Mouse (Mus musculus): ENCODE results near the gene Itga7. TPM values are rescaled to one million over a fixed set of nuclear protein-coding genes. Genes with fewer than 3 reads are reported as not detected.
"Not testable (repeated sequence)": the region's sequence is repeated elsewhere in the genome, so short reads cannot be mapped to it uniquely, and the experiment has no call there.

Gene Itga7
- polyA plus RNA-seq, 1 experiment from 2014 or later: 3.3 TPM

- no peaks in the 10 kb centered on the region for H3K36me3 ChIP-seq (ENCODE audit: control insufficient read depth, insufficient read depth, low read length)
- H3K4me1 ChIP-seq (ENCODE audit: control insufficient read depth, insufficient read depth, low read length): peaks cover 20% of the 10 kb centered on the region; the same call in 1 of the 2 replicates
- no peaks in the 10 kb centered on the region for H3K27me3 ChIP-seq (replicated peaks; ENCODE audit: control insufficient read depth, insufficient read depth, low read length)
- H3K9ac ChIP-seq (ENCODE audit: low read depth, low read length): no peak overlapping the region
- H3K27ac ChIP-seq (ENCODE audit: low read length): peak overlapping the region; percentile 69; the same call in 1 of the 2 replicates
- WGBS: 63% methylated on average over 6 of the region's 6 CpGs
- H3K4me2 ChIP-seq (ENCODE audit: low read depth, low read length): no peak overlapping the region
- no peaks in the 10 kb centered on the region for H3K9me3 ChIP-seq (ENCODE audit: control insufficient read depth, low read length)
- H3K4me3 ChIP-seq (ENCODE audit: low read length): no peak overlapping the region
- ATAC-seq: no peak
Observed at GRCm38 (mm10) chr10:128965871-128966270, 32.3 kb downstream of the Itga7 start.

DNA sequence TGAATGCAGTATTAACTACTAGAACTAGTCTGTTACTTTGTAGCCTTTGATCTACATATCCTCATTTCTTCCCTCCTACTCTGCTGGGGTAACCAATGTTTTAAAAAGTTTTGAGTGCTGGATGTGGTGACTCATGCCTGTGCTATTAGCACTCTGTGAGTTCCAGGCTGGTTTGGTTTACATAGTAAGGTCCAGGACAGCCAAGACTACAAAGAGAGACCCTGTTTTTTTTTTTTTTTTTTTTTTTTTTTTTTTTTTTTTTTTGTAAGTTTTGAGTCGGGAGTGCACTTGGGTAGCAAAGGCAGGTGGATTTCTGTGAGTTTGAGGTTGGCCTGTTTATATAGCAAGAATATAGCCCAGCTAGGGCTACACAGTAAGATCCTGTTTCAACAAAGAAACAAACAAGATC is 34.7 kb downstream of the Itga7 start:
- H3K9ac ChIP-seq (ENCODE audit: low read depth, low read length): no peak overlapping the region
- H3K4me2 ChIP-seq (ENCODE audit: low read depth, low read length): no peak overlapping the region
- H3K4me1 ChIP-seq (ENCODE audit: control insufficient read depth, insufficient read depth, low read length): peaks cover 12% of the 10 kb centered on the region; the same call in 1 of the 2 replicates
- H3K36me3 ChIP-seq (ENCODE audit: control insufficient read depth, insufficient read depth, low read length): no peaks in the 10 kb centered on the region
- H3K4me3 ChIP-seq (ENCODE audit: low read length): no peak overlapping the region
- ATAC-seq: peak; percentile 68
- H3K27ac ChIP-seq (ENCODE audit: low read length): no peak overlapping the region
- no peaks in the 10 kb centered on the region for H3K27me3 ChIP-seq (replicated peaks; ENCODE audit: control insufficient read depth, insufficient read depth, low read length)
- WGBS: 25% methylated on average over 1 of the region's 1 CpGs
- H3K9me3 ChIP-seq (ENCODE audit: control insufficient read depth, low read length): no peaks in the 10 kb centered on the region

- WGBS: 39% methylated on average over 1 of the region's 1 CpGs
- Histone ChIP-seq H3K27me3 (replicated peaks; ENCODE audit: control insufficient read depth, insufficient read depth, low read length) (no peaks in the 10 kb centered on the region), H3K4me1 (ENCODE audit: control insufficient read depth, insufficient read depth, low read length) (peaks cover 3% of the 10 kb centered on the region; the same call in 1 of the 2 replicates), H3K36me3 (ENCODE audit: control insufficient read depth, insufficient read depth, low read length) (no peaks in the 10 kb centered on the region), H3K9me3 (ENCODE audit: control insufficient read depth, low read length) (no peaks in the 10 kb centered on the region), H3K4me2 (ENCODE audit: low read depth, low read length) (no peak overlapping the region), H3K9ac (ENCODE audit: low read depth, low read length) (no peak overlapping the region), H3K4me3 (ENCODE audit: low read length) (no peak overlapping the region), H3K27ac (ENCODE audit: low read length) (no peak overlapping the region)
- ATAC-seq: no peak; the same call in 1 of the 2 replicates
Observed at GRCm38 (mm10) chr10:128970740-128971250, 37.2 kb downstream of the Itga7 start.

DNA sequence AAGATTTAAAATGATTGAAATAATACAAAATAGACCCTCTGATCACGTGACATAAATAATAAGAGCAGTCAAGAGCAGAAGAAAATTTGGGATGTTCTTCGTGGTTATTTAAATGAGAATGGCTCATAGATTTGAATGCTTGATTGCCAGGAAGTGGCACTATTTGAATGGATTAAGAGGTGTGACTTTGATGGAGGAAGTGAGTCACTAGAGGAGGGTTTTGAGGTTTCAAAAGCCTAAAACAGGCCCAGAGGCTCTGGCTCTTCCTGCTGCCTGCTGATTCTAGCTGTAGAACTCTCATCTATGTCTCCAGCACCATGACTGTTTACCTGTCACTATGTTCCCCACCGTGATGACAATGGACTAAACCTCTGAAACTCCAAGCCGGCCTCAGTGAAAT is 39.2 kb downstream of the Itga7 start:
- H3K9ac ChIP-seq (ENCODE audit: low read depth, low read length): no peak overlapping the region
- H3K36me3 ChIP-seq (ENCODE audit: control insufficient read depth, insufficient read depth, low read length): no peaks in the 10 kb centered on the region
- H3K4me3 ChIP-seq (ENCODE audit: low read length): no peak overlapping the region
- no peak for ATAC-seq
- WGBS: 73% methylated on average over 4 of the region's 4 CpGs
- H3K4me1 ChIP-seq (ENCODE audit: control insufficient read depth, insufficient read depth, low read length): peaks cover 3% of the 10 kb centered on the region; the same call in 1 of the 2 replicates
- H3K4me2 ChIP-seq (ENCODE audit: low read depth, low read length): no peak overlapping the region
- H3K27ac ChIP-seq (ENCODE audit: low read length): no peak overlapping the region
- H3K9me3 ChIP-seq (ENCODE audit: control insufficient read depth, low read length): no peaks in the 10 kb centered on the region
- H3K27me3 ChIP-seq (replicated peaks; ENCODE audit: control insufficient read depth, insufficient read depth, low read length): no peaks in the 10 kb centered on the region

DNA sequence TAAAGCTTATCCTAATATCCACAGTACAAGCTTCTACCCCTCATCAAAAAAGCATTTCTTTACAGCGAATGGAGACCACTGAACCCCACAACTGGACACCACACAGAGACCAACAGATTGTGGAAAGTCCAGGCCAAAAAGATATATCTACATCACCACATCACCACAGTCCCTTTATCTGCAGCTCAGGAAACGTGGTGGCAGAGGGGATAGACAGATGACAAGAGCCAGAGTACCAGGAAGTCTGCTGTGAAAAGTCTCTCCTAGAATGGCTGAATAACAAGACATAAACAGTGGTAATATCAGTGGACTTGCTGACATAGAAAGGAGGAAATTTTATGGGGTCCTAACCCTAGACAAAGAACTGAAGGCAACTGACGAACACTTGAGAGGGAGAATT is 42.8 kb downstream of the Itga7 start:
- no peaks in the 10 kb centered on the region for H3K9me3 ChIP-seq (ENCODE audit: control insufficient read depth, low read length)
- no peak overlapping the region for H3K9ac ChIP-seq (ENCODE audit: low read depth, low read length)
- no peaks in the 10 kb centered on the region for H3K27me3 ChIP-seq (replicated peaks; ENCODE audit: control insufficient read depth, insufficient read depth, low read length)
- no peak for ATAC-seq
- no peak overlapping the region for H3K27ac ChIP-seq (ENCODE audit: low read length)
- H3K4me3 ChIP-seq (ENCODE audit: low read length): no peak overlapping the region
- no peaks in the 10 kb centered on the region for H3K36me3 ChIP-seq (ENCODE audit: control insufficient read depth, insufficient read depth, low read length)
- H3K4me2 ChIP-seq (ENCODE audit: low read depth, low read length): no peak overlapping the region
- no peaks in the 10 kb centered on the region for H3K4me1 ChIP-seq (ENCODE audit: control insufficient read depth, insufficient read depth, low read length)
- 52% methylated on average over 3 of the region's 3 CpGs for WGBS

DNA sequence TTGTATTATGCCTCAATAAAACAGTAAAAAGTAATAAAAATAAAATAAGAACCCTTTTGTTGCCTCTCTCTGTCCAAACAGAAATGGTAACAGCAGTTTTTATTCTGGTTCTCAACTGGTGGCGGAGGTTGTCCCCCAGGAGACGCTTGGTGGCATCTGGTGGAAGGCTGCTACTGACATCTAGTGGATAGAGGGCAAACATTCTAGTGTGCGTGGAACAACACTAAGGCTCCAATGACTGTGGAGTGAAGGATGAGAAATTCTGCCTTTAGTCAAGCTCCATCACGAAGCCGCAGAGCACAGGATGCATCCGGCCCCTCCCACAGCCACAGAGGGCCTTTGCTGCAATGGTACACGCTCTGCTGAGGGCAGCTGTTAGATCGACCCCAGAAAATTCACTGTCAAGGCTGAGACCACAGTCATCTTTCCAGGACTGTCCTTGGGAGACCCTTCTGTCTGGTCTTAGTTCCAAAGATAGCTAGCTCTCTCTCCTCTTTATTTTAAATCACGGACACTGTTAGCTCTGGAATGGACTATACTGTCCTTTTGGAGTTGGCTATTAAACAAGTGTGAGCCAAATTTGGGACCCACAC is 44.0 kb downstream of the Itga7 start:
- no peak overlapping the region for H3K4me2 ChIP-seq (ENCODE audit: low read depth, low read length)
- no peak overlapping the region for H3K27ac ChIP-seq (ENCODE audit: low read length)
- no peak overlapping the region for H3K4me3 ChIP-seq (ENCODE audit: low read length)
- H3K4me1 ChIP-seq (ENCODE audit: control insufficient read depth, insufficient read depth, low read length): no peaks in the 10 kb centered on the region
- H3K9ac ChIP-seq (ENCODE audit: low read depth, low read length): no peak overlapping the region
- H3K36me3 ChIP-seq (ENCODE audit: control insufficient read depth, insufficient read depth, low read length): no peaks in the 10 kb centered on the region
- no peaks in the 10 kb centered on the region for H3K9me3 ChIP-seq (ENCODE audit: control insufficient read depth, low read length)
- 23% methylated on average over 9 of the region's 9 CpGs for WGBS
- no peaks in the 10 kb centered on the region for H3K27me3 ChIP-seq (replicated peaks; ENCODE audit: control insufficient read depth, insufficient read depth, low read length)
- peak; percentile 76 for ATAC-seq

GRCm38 (mm10) chr10:128980644-128981365 is 47.2 kb downstream of the Itga7 start:
- Histone ChIP-seq H3K4me2 (ENCODE audit: low read depth, low read length) (no peak overlapping the region), H3K4me3 (ENCODE audit: low read length) (no peak overlapping the region), H3K4me1 (ENCODE audit: control insufficient read depth, insufficient read depth, low read length) (no peaks in the 10 kb centered on the region), H3K27me3 (replicated peaks; ENCODE audit: control insufficient read depth, insufficient read depth, low read length) (no peaks in the 10 kb centered on the region), H3K9ac (ENCODE audit: low read depth, low read length) (no peak overlapping the region), H3K27ac (ENCODE audit: low read length) (no peak overlapping the region), H3K9me3 (ENCODE audit: control insufficient read depth, low read length) (no peaks in the 10 kb centered on the region), H3K36me3 (ENCODE audit: control insufficient read depth, insufficient read depth, low read length) (no peaks in the 10 kb centered on the region)
- WGBS: 61% methylated on average over 3 of the region's 3 CpGs
- ATAC-seq: peak; percentile 38; the same call in 1 of the 2 replicates

DNA sequence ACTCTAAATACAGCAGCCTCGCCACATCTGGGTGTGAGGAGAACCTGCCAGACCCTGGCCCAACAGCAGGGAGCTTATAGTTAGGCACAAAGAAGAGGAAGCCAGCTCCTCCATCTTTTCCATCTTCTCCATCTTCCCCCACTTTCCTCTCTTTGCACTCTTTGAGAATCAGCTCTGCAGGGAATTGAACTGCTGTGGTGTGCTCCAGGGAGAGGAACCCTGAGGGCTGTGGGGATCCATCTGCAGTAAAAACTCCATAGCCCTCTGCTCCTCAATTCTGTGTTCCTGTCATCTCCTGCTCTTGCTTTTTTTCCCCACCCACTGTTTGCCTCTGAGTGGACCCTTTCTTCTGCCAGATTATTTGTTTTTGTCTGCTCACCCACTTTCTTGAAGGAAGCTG is 55.5 kb downstream of the Itga7 start, which contains the start of gene Olfr9:
TSS of gene Olfr9 (plus strand) at position 301 of the 400 bp plus-strand sequence.
- not testable (repeated sequence) for H3K4me3 ChIP-seq (ENCODE audit: low read length); H3K4me2 ChIP-seq (ENCODE audit: low read depth, low read length); H3K9me3 ChIP-seq (ENCODE audit: control insufficient read depth, low read length); ATAC-seq; H3K27me3 ChIP-seq (replicated peaks; ENCODE audit: control insufficient read depth, insufficient read depth, low read length); H3K27ac ChIP-seq (ENCODE audit: low read length); H3K9ac ChIP-seq (ENCODE audit: low read depth, low read length); H3K4me1 ChIP-seq (ENCODE audit: control insufficient read depth, insufficient read depth, low read length); H3K36me3 ChIP-seq (ENCODE audit: control insufficient read depth, insufficient read depth, low read length)
- WGBS: 42% methylated on average over 1 of the region's 1 CpGs

DNA sequence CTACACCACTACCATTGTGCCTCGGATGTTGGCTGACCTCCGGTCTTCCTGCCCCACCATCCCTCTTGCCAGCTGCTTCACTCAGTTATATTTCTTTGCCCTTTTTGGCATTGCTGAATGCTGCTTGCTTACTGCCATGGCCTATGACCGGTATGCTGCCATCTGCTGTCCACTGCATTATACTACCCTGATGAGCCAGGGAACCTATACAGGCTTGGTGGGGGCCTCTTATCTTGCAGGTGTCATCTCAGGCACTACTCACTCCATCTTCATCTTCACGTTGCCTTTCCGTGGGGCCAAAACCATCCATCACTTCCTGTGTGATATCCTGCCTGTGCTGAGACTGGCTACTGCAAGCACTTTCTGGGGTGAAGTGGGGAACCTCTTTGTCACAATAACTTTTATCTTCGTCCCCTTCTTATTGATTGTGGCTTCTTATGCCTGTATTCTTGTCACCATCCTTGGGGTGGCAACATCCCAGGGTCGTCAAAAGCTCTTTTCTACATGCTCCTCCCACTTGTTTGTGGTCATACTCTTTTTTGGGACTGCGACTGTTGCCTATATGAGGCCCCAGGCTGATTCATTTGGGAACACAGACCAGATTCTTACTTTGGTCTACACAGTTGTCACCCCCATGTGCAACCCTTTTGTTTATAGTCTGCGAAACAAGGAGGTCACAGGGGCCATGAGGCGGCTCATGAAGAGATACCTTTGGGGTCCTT is 56.7 kb downstream of the Itga7 start:
- H3K27me3 ChIP-seq (replicated peaks; ENCODE audit: control insufficient read depth, insufficient read depth, low read length); H3K9me3 ChIP-seq (ENCODE audit: control insufficient read depth, low read length); H3K36me3 ChIP-seq (ENCODE audit: control insufficient read depth, insufficient read depth, low read length); H3K4me1 ChIP-seq (ENCODE audit: control insufficient read depth, insufficient read depth, low read length); H3K9ac ChIP-seq (ENCODE audit: low read depth, low read length); H3K4me3 ChIP-seq (ENCODE audit: low read length); H3K4me2 ChIP-seq (ENCODE audit: low read depth, low read length); H3K27ac ChIP-seq (ENCODE audit: low read length): not testable (repeated sequence)
- ATAC-seq: peak; percentile 60; the same call in 1 of the 2 replicates
- 62% methylated on average over 7 of the region's 10 CpGs for WGBS

All from intestine, embryonic 16.5 days (tissue).